Mouse (Mus musculus): ENCODE results near the gene Ksr1. TPM values are rescaled to one million over a fixed set of nuclear protein-coding genes. Genes with fewer than 3 reads are reported as not detected.

The Ksr1 gene
- polyA plus RNA-seq, 1 experiment from 2014 or later = 3.9 TPM

- Histone ChIP-seq H3K9ac (no peak overlapping the region), H3K9me3 (no peaks in the 10 kb centered on the region), H3K4me1 (peaks cover 22% of the 10 kb centered on the region), H3K4me3 (no peak overlapping the region), H3K36me3 (no peaks in the 10 kb centered on the region), H3K27ac (no peak overlapping the region), H3K4me2 (replicated peaks) (no peak overlapping the region), H3K27me3 (no peaks in the 10 kb centered on the region)
- ATAC-seq (ENCODE audit: insufficient number of reproducible peaks, insufficient read depth, low FRiP score, low TSS enrichment) = no peak
- WGBS = 60% methylated on average over 1 of the region's 1 CpGs
These were observed 56.5 kb downstream of the Ksr1 start for GRCm38 (mm10) chr11:79089756-79090155.

GRCm38 (mm10) chr11:79089027-79089426, 57.2 kb downstream of the Ksr1 start:
- Histone ChIP-seq H3K4me3 (no peak overlapping the region), H3K27ac (no peak overlapping the region), H3K4me1 (peaks cover 17% of the 10 kb centered on the region; the same call in 1 of the 2 replicates), H3K27me3 (no peaks in the 10 kb centered on the region), H3K4me2 (replicated peaks) (no peak overlapping the region), H3K36me3 (no peaks in the 10 kb centered on the region), H3K9ac (no peak overlapping the region), H3K9me3 (no peaks in the 10 kb centered on the region)
- WGBS = 54% methylated on average over 5 of the region's 5 CpGs
- no peak for ATAC-seq (ENCODE audit: insufficient number of reproducible peaks, insufficient read depth, low FRiP score, low TSS enrichment)

GRCm38 (mm10) chr11:79088325-79088724, 57.9 kb downstream of the Ksr1 start:
- WGBS = 74% methylated on average over 9 of the region's 9 CpGs
- H3K27me3 ChIP-seq = no peaks in the 10 kb centered on the region
- H3K36me3 ChIP-seq = no peaks in the 10 kb centered on the region
- no peak overlapping the region for H3K9ac ChIP-seq
- no peak overlapping the region for H3K4me3 ChIP-seq
- no peak overlapping the region for H3K4me2 ChIP-seq (replicated peaks)
- H3K9me3 ChIP-seq = no peaks in the 10 kb centered on the region
- ATAC-seq (ENCODE audit: insufficient number of reproducible peaks, insufficient read depth, low FRiP score, low TSS enrichment) = no peak
- peaks cover 19% of the 10 kb centered on the region; the same call in 1 of the 2 replicates for H3K4me1 ChIP-seq
- H3K27ac ChIP-seq = no peak overlapping the region

GRCm38 (mm10) chr11:79087731-79088311, 58.4 kb downstream of the Ksr1 start:
- no peak overlapping the region for H3K27ac ChIP-seq
- WGBS = 87% methylated on average over 4 of the region's 4 CpGs

GRCm38 (mm10) chr11:79086787-79087186, 59.4 kb downstream of the Ksr1 start:
- Histone ChIP-seq H3K9me3 (no peaks in the 10 kb centered on the region), H3K27me3 (no peaks in the 10 kb centered on the region), H3K27ac (no peak overlapping the region), H3K4me2 (replicated peaks) (no peak overlapping the region), H3K4me1 (peaks cover 20% of the 10 kb centered on the region; the same call in 1 of the 2 replicates), H3K36me3 (no peaks in the 10 kb centered on the region), H3K4me3 (no peak overlapping the region), H3K9ac (no peak overlapping the region)
- no peak for ATAC-seq (ENCODE audit: insufficient number of reproducible peaks, insufficient read depth, low FRiP score, low TSS enrichment)
- 87% methylated on average over 12 of the region's 12 CpGs for WGBS

More at GRCm38 (mm10) chr11:79087731-79088311, 58.4 kb downstream of the Ksr1 start:
- Histone ChIP-seq H3K27me3 (no peaks in the 10 kb centered on the region), H3K9me3 (no peaks in the 10 kb centered on the region), H3K36me3 (no peaks in the 10 kb centered on the region), H3K9ac (no peak overlapping the region), H3K4me1 (peaks cover 20% of the 10 kb centered on the region; the same call in 1 of the 2 replicates), H3K4me2 (replicated peaks) (no peak overlapping the region), H3K4me3 (no peak overlapping the region)
- ATAC-seq (ENCODE audit: insufficient number of reproducible peaks, insufficient read depth, low FRiP score, low TSS enrichment) = no peak

GRCm38 (mm10) chr11:79085059-79085458, 61.1 kb downstream of the Ksr1 start:
- Histone ChIP-seq H3K36me3 (no peaks in the 10 kb centered on the region), H3K9me3 (no peaks in the 10 kb centered on the region), H3K4me2 (replicated peaks) (no peak overlapping the region), H3K4me1 (peaks cover 19% of the 10 kb centered on the region; the same call in 1 of the 2 replicates), H3K4me3 (no peak overlapping the region), H3K9ac (no peak overlapping the region), H3K27ac (no peak overlapping the region), H3K27me3 (no peaks in the 10 kb centered on the region)
- ATAC-seq (ENCODE audit: insufficient number of reproducible peaks, insufficient read depth, low FRiP score, low TSS enrichment) = no peak
- 67% methylated on average over 5 of the region's 5 CpGs for WGBS

GRCm38 (mm10) chr11:79083018-79083441, 63.2 kb downstream of the Ksr1 start:
- WGBS = 70% methylated on average over 11 of the region's 11 CpGs
- Histone ChIP-seq H3K9me3 (no peaks in the 10 kb centered on the region), H3K36me3 (no peaks in the 10 kb centered on the region), H3K27me3 (no peaks in the 10 kb centered on the region), H3K4me2 (replicated peaks) (no peak overlapping the region), H3K27ac (no peak overlapping the region), H3K4me1 (0 out of 2 replicates have a peak, but pooled peaks cover 8% of the 10 kb centered on the region), H3K9ac (no peak overlapping the region), H3K4me3 (no peak overlapping the region)
- ATAC-seq (ENCODE audit: insufficient number of reproducible peaks, insufficient read depth, low FRiP score, low TSS enrichment) = no peak

- H3K4me3 ChIP-seq = no peak overlapping the region
- no peaks in the 10 kb centered on the region for H3K9me3 ChIP-seq
- no peaks in the 10 kb centered on the region for H3K27me3 ChIP-seq
- H3K27ac ChIP-seq = no peak overlapping the region
- no peak for ATAC-seq (ENCODE audit: insufficient number of reproducible peaks, insufficient read depth, low FRiP score, low TSS enrichment)
- no peak overlapping the region for H3K4me2 ChIP-seq (replicated peaks)
- 69% methylated on average over 16 of the region's 16 CpGs for WGBS
- H3K4me1 ChIP-seq = peaks cover 9% of the 10 kb centered on the region; the same call in 1 of the 2 replicates
- H3K9ac ChIP-seq = no peak overlapping the region
- H3K36me3 ChIP-seq = no peaks in the 10 kb centered on the region
These were observed 65.0 kb downstream of the Ksr1 start for GRCm38 (mm10) chr11:79080965-79081891.

GRCm38 (mm10) chr11:79080081-79080480, 66.1 kb downstream of the Ksr1 start:
- no peak overlapping the region for H3K4me2 ChIP-seq (replicated peaks)
- no peak overlapping the region for H3K27ac ChIP-seq
- H3K27me3 ChIP-seq = no peaks in the 10 kb centered on the region
- no peak overlapping the region for H3K9ac ChIP-seq
- no peak for ATAC-seq (ENCODE audit: insufficient number of reproducible peaks, insufficient read depth, low FRiP score, low TSS enrichment)
- no peaks in the 10 kb centered on the region for H3K9me3 ChIP-seq
- no peak overlapping the region for H3K4me3 ChIP-seq
- 78% methylated on average over 6 of the region's 6 CpGs for WGBS
- no peaks in the 10 kb centered on the region for H3K36me3 ChIP-seq
- peaks cover 18% of the 10 kb centered on the region for H3K4me1 ChIP-seq

GRCm38 (mm10) chr11:79076484-79076883, 69.7 kb downstream of the Ksr1 start:
- Histone ChIP-seq H3K9ac (no peak overlapping the region), H3K4me3 (no peak overlapping the region), H3K4me2 (replicated peaks) (no peak overlapping the region), H3K9me3 (no peaks in the 10 kb centered on the region), H3K27ac (no peak overlapping the region), H3K27me3 (no peaks in the 10 kb centered on the region), H3K4me1 (peaks cover 13% of the 10 kb centered on the region), H3K36me3 (no peaks in the 10 kb centered on the region)
- no peak for ATAC-seq (ENCODE audit: insufficient number of reproducible peaks, insufficient read depth, low FRiP score, low TSS enrichment)
- 82% methylated on average over 12 of the region's 12 CpGs for WGBS

- 72% methylated on average over 3 of the region's 3 CpGs for WGBS
These were observed 71.2 kb downstream of the Ksr1 start for GRCm38 (mm10) chr11:79075044-79075443.

GRCm38 (mm10) chr11:79074611-79075010, 71.6 kb downstream of the Ksr1 start:
- 93% methylated on average over 3 of the region's 3 CpGs for WGBS
- Histone ChIP-seq H3K9me3 (no peaks in the 10 kb centered on the region), H3K36me3 (no peaks in the 10 kb centered on the region), H3K27ac (no peak overlapping the region), H3K27me3 (no peaks in the 10 kb centered on the region), H3K4me1 (peaks cover 18% of the 10 kb centered on the region), H3K9ac (no peak overlapping the region), H3K4me3 (no peak overlapping the region), H3K4me2 (replicated peaks) (no peak overlapping the region)
- no peak for ATAC-seq (ENCODE audit: insufficient number of reproducible peaks, insufficient read depth, low FRiP score, low TSS enrichment)

More at GRCm38 (mm10) chr11:79075044-79075443, 71.2 kb downstream of the Ksr1 start:
- no peaks in the 10 kb centered on the region for H3K9me3 ChIP-seq
- H3K4me2 ChIP-seq (replicated peaks) = no peak overlapping the region
- H3K4me3 ChIP-seq = no peak overlapping the region
- no peaks in the 10 kb centered on the region for H3K36me3 ChIP-seq
- no peaks in the 10 kb centered on the region for H3K27me3 ChIP-seq
- peaks cover 14% of the 10 kb centered on the region for H3K4me1 ChIP-seq
- ATAC-seq (ENCODE audit: insufficient number of reproducible peaks, insufficient read depth, low FRiP score, low TSS enrichment) = no peak
- no peak overlapping the region for H3K9ac ChIP-seq
- no peak overlapping the region for H3K27ac ChIP-seq
